Mouse (Mus musculus) brain, embryonic 14.5 days (tissue): ENCODE measurements around the gene Scn1b.

Source experiments
- CTCF ChIP-seq: fragments of 200-500 bp; IDR thresholded peaks from 2 replicates; pipeline ENCODE4 v1.5.1; 2012; ENCODE audit warnings: inconsistent platforms, mild to moderate bottlenecking, moderate library complexity, borderline replicate concordance; ENCODE audit not compliant: insufficient read depth, insufficient read length; ENCODE audit errors: extremely low read depth
- POLR2A ChIP-seq: fragments of 200-500 bp; IDR thresholded peaks from 2 replicates; pipeline ENCODE4 v1.6.1; 2012; ENCODE audit warnings: mild to moderate bottlenecking, inconsistent platforms, borderline replicate concordance; ENCODE audit not compliant: poor library complexity, insufficient read depth, insufficient read length, severe bottlenecking; ENCODE audit errors: extremely low read depth

- TF ChIP-seq CTCF (no peak), POLR2A (no peak)
These were observed 14.1 kb upstream of the Scn1b start for GRCm38 (mm10) chr7:31140941-31141340.
